Mouse (Mus musculus) myocyte (in vitro differentiated cells): ENCODE data around the gene Nhp2. TPM values are rescaled to one million over a fixed set of nuclear protein-coding genes. Genes with fewer than 3 reads are reported as not detected.

Source experiments
- H3K27me3 ChIP-seq: one replicate; pipeline ENCODE4 v1.6.1; 2011; ENCODE audit not compliant: control insufficient read depth, insufficient read depth, insufficient read length
- H3K36me3 ChIP-seq: one replicate; pipeline ENCODE4 v1.6.1; 2011; ENCODE audit not compliant: control insufficient read depth, insufficient read depth
- H3K4me2 ChIP-seq: one replicate; pipeline ENCODE4 v1.6.1; 2011; ENCODE audit warnings: low read depth, control low read depth
- H3K4me3 ChIP-seq: one replicate; pipeline ENCODE4 v1.5.1; 2011; ENCODE audit warnings: mild to moderate bottlenecking, control low read depth, moderate library complexity
- H3K79me2 ChIP-seq: one replicate; pipeline ENCODE4 v1.6.1; 2011; ENCODE audit not compliant: control insufficient read depth, insufficient read depth
- H3ac ChIP-seq: one replicate; pipeline ENCODE4 v1.6.1; 2011; ENCODE audit not compliant: control insufficient read depth, insufficient read length
- CEBPB ChIP-seq: IDR thresholded peaks from 2 replicates; pipeline ENCODE4 v1.6.1; 2011; ENCODE audit warnings: mild to moderate bottlenecking, moderate library complexity; ENCODE audit not compliant: poor library complexity, insufficient read depth, severe bottlenecking
- E2F4 ChIP-seq: IDR thresholded peaks from one replicate; pipeline ENCODE4 v1.6.1; 2011; ENCODE audit warnings: mild to moderate bottlenecking, control low read depth, moderate library complexity; ENCODE audit not compliant: insufficient read depth
- MAX ChIP-seq: IDR thresholded peaks from one replicate; pipeline ENCODE4 v1.6.1; 2011; ENCODE audit warnings: low read depth, mild to moderate bottlenecking, control low read depth
- MYOD1 ChIP-seq, 3 experiments: IDR thresholded peaks; one replicate each; pipeline ENCODE4 v1.6.1; 2011; ENCODE audit warnings: control low read depth in 2 of 3, low read depth in 2 of 3, mild to moderate bottlenecking in 2 of 3, moderate library complexity in 1 of 3; ENCODE audit not compliant: insufficient read length in 2 of 3, control insufficient read depth in 1 of 3
- MYOG ChIP-seq, 3 experiments: IDR thresholded peaks; one replicate each; pipeline ENCODE4 v1.6.1; 2011; ENCODE audit warnings: control low read depth in 2 of 3, low read depth in 2 of 3, mild to moderate bottlenecking in 2 of 3; ENCODE audit not compliant: insufficient read length in 2 of 3, control insufficient read depth in 1 of 3, insufficient read depth in 1 of 3
- POLR2A ChIP-seq: IDR thresholded peaks from one replicate; pipeline ENCODE4 v1.6.1; 2011; ENCODE audit warnings: low read depth, mild to moderate bottlenecking, control low read depth, moderate library complexity; ENCODE audit not compliant: insufficient read length
- POLR2AphosphoS2 ChIP-seq: IDR thresholded peaks from one replicate; pipeline ENCODE4 v1.6.1; 2011; ENCODE audit warnings: low read depth, control low read depth; ENCODE audit not compliant: insufficient read length
- REST ChIP-seq: IDR thresholded peaks from one replicate; pipeline ENCODE4 v1.6.1; 2011; ENCODE audit warnings: mild to moderate bottlenecking, control low read depth, moderate library complexity; ENCODE audit not compliant: insufficient read depth, insufficient read length
- SRF ChIP-seq: IDR thresholded peaks from one replicate; pipeline ENCODE4 v1.6.1; 2011; ENCODE audit warnings: low read depth; ENCODE audit not compliant: control insufficient read depth, insufficient read length
- TCF12 ChIP-seq: IDR thresholded peaks from one replicate; pipeline ENCODE4 v1.6.1; 2011; ENCODE audit warnings: mild to moderate bottlenecking, control low read depth; ENCODE audit not compliant: poor library complexity, insufficient read depth, severe bottlenecking
- TCF3 ChIP-seq: IDR thresholded peaks from one replicate; pipeline ENCODE4 v1.6.1; 2011; ENCODE audit warnings: low read depth, control low read depth; ENCODE audit not compliant: insufficient read length
- USF1 ChIP-seq: IDR thresholded peaks from one replicate; pipeline ENCODE4 v1.6.1; 2011; ENCODE audit warnings: low read depth, mild to moderate bottlenecking, control low read depth, moderate library complexity
- polyA plus RNA-seq: library from polyadenylated mRNA; unstranded; fragments of >200 nt; fragmentation: generic; extraction: Trizol; gene quantifications from one replicate; pipeline ENCODE4 v1.2.1, GENCODE M21; 2012; ENCODE audit warnings: missing spikeins

The Nhp2 gene
- polyA plus RNA-seq, 1 experiment, result 137 TPM

GRCm38 (mm10) chr11:51591168-51591567 is 28.4 kb upstream of the Nhp2 start:
- Histone ChIP-seq H3ac (no peak overlapping the region), H3K4me2 (no peak overlapping the region), H3K27me3 (no peaks in the 10 kb centered on the region), H3K4me3 (no peak overlapping the region), H3K36me3 (peaks cover 63% of the 10 kb centered on the region), H3K79me2 (no peaks in the 10 kb centered on the region)
- no peak for TF ChIP-seq MYOD1 (IDR thresholded peaks at IDR 0.05; ENCODE audit: control insufficient read depth in 1 of 3, insufficient read length in 2 of 3, low read depth in 2 of 3)
- no peak for TF ChIP-seq USF1
- no peak for TF ChIP-seq TCF3
- no peak for TF ChIP-seq MAX
- TF ChIP-seq POLR2A, result no peak
- no peak for TF ChIP-seq REST
- TF ChIP-seq SRF, result no peak
- no peak for TF ChIP-seq POLR2AphosphoS2
- TF ChIP-seq MYOG (IDR thresholded peaks at IDR 0.05; ENCODE audit: control insufficient read depth in 1 of 3, insufficient read depth in 1 of 3, insufficient read length in 2 of 3, low read depth in 2 of 3), result no peak
- TF ChIP-seq E2F4, result no peak
- TF ChIP-seq CEBPB, result no peak
- TF ChIP-seq TCF12, result no peak

GRCm38 (mm10) chr11:51591915-51592314 is 27.6 kb upstream of the Nhp2 start:
- no peaks in the 10 kb centered on the region for H3K79me2 ChIP-seq
- H3K4me2 ChIP-seq, result no peak overlapping the region
- H3K27me3 ChIP-seq, result no peaks in the 10 kb centered on the region
- peaks cover 71% of the 10 kb centered on the region for H3K36me3 ChIP-seq
- H3K4me3 ChIP-seq, result no peak overlapping the region
- H3ac ChIP-seq, result no peak overlapping the region
- TF ChIP-seq SRF, result no peak

- H3K79me2 ChIP-seq, result no peaks in the 10 kb centered on the region
- H3ac ChIP-seq, result no peak overlapping the region
- no peaks in the 10 kb centered on the region for H3K27me3 ChIP-seq
- peaks cover 72% of the 10 kb centered on the region for H3K36me3 ChIP-seq
- TF ChIP-seq MAX, result no peak
- TF ChIP-seq CEBPB, result no peak
- peak; percentile 71 for TF ChIP-seq POLR2AphosphoS2
- no peak for TF ChIP-seq REST
- TF ChIP-seq MYOD1 (IDR thresholded peaks at IDR 0.05; ENCODE audit: control insufficient read depth in 1 of 3, insufficient read length in 2 of 3, low read depth in 2 of 3), result no peak
- peak; percentile 21 for TF ChIP-seq POLR2A
- no peak for TF ChIP-seq MYOG (IDR thresholded peaks at IDR 0.05; ENCODE audit: control insufficient read depth in 1 of 3, insufficient read depth in 1 of 3, insufficient read length in 2 of 3, low read depth in 2 of 3)
- no peak for TF ChIP-seq E2F4
- no peak for TF ChIP-seq SRF
- TF ChIP-seq USF1, result no peak
- TF ChIP-seq TCF12, result no peak
- no peak overlapping the region for H3K4me3 ChIP-seq
- no peak overlapping the region for H3K4me2 ChIP-seq
These were observed 26.2 kb upstream of the Nhp2 start for GRCm38 (mm10) chr11:51593368-51593767.

- Histone ChIP-seq H3K79me2 (no peaks in the 10 kb centered on the region), H3K4me3 (no peak overlapping the region), H3ac (no peak overlapping the region), H3K36me3 (peaks cover 75% of the 10 kb centered on the region), H3K27me3 (no peaks in the 10 kb centered on the region), H3K4me2 (no peak overlapping the region)
- TF ChIP-seq CEBPB, result no peak
- peak; percentile 56 for TF ChIP-seq POLR2AphosphoS2
- peak; percentile 31 for TF ChIP-seq POLR2A
These were observed 25.7 kb upstream of the Nhp2 start for GRCm38 (mm10) chr11:51593849-51594248.

DNA sequence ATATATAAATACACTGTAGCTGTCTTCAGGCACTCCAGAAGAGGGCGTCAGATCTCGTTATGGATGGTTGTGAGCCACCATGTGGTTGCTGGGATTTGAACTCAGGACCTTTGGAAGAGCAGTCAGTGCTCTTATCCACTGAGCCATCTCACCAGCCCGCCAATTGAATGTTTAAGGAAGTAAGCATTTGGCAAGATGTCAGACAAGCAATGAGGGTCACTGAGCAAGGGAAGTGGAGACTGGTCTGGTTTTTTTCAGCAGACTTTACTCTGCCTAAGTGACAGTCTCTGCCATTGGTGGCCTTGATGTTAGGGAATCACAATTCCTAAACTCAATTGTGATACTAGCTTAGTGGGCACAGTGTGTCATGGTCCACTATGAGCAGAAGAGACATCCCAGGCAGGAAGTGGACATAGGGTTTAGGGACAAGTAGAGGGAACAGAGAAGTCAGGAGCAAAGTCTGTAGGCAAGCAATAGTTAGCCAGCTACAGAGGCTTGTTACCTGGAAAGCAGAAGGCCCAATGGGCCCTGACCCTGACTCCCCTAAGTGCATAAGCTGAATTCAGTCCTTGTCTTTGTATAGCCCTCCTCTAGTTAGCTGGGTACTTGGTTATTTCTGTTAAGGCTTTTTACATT is 24.7 kb upstream of the Nhp2 start:
- no peak overlapping the region for H3K4me2 ChIP-seq
- no peak overlapping the region for H3ac ChIP-seq
- peaks cover 81% of the 10 kb centered on the region for H3K36me3 ChIP-seq
- TF ChIP-seq USF1, result no peak
- TF ChIP-seq REST, result no peak
- TF ChIP-seq MYOD1 (IDR thresholded peaks at IDR 0.05; ENCODE audit: control insufficient read depth in 1 of 3, insufficient read length in 2 of 3, low read depth in 2 of 3), result no peak
- peak; percentile 47 for TF ChIP-seq POLR2AphosphoS2
- no peak for TF ChIP-seq TCF12
- H3K27me3 ChIP-seq, result no peaks in the 10 kb centered on the region
- H3K4me3 ChIP-seq, result no peak overlapping the region
- peaks cover 6% of the 10 kb centered on the region for H3K79me2 ChIP-seq
